Mouse (Mus musculus): ENCODE measurements around the gene Apaf1. TPM values are rescaled to one million over a fixed set of nuclear protein-coding genes. Genes with fewer than 3 reads are reported as not detected.

The Apaf1 gene
- total and polyA plus RNA-seq, 3 experiments: 12.8 to 14.3 TPM; not detected in 1

DNA sequence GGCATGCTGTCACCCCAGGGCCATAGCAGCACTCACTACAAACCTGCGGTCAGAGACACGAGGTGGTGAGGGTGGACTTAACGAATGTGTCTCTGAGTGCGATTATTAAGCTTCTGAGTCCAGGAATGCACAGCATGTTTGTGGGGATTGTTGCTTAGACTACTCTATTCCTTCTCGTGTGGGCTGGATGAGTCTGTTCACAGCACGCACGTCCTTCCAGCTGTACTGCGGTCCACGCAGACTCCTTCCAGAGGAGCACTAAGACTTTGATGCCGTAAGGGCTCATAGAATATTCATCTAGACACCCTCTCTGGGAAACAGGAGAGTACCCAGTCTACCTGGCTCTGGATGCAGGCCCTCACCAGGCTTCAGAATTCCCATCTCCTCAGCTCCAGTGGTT, 114.3 kb downstream of the Apaf1 start:
- DNase-seq (ENCODE audit: low read depth, low spot score): no peak
- H3K9ac ChIP-seq (ENCODE audit: control insufficient read depth, low read depth, low read length, poor library complexity, severe bottlenecking): no peak overlapping the region
- H3K79me2 ChIP-seq (ENCODE audit: control insufficient read depth, insufficient read depth, low read length, poor library complexity): no peaks in the 10 kb centered on the region
- no peak overlapping the region for H3K27ac ChIP-seq (ENCODE audit: control insufficient read depth, low read depth, low read length)
- H3K4me3 ChIP-seq (ENCODE audit: control insufficient read depth in 1 of 2, insufficient read depth in 1 of 2, low read depth in 2 of 2, low read length in 2 of 2): no peak overlapping the region
- no peaks in the 10 kb centered on the region for H3K9me3 ChIP-seq (replicated peaks; ENCODE audit: insufficient read depth, low read length)
- H3K36me3 ChIP-seq (ENCODE audit: control insufficient read depth in 1 of 2, insufficient read depth in 2 of 2, low read length in 2 of 2): no peaks in the 10 kb centered on the region
- no peaks in the 10 kb centered on the region for H3K27me3 ChIP-seq (ENCODE audit: control insufficient read depth in 1 of 2, insufficient read depth in 2 of 2, low read length in 2 of 2)
- TF ChIP-seq SIN3A (IDR thresholded peaks at IDR 0.05; ENCODE audit: low read length) (no peak), TAL1 (IDR thresholded peaks at IDR 0.05; ENCODE audit: low read length) (no peak), MXI1 (IDR thresholded peaks at IDR 0.05; ENCODE audit: low read depth, low read length) (no peak), TBP (IDR thresholded peaks at IDR 0.05; ENCODE audit: low read depth, low read length) (no peak), CHD2 (IDR thresholded peaks at IDR 0.05; ENCODE audit: low read length) (no peak), ETS1 (IDR thresholded peaks at IDR 0.05; ENCODE audit: low read depth, low read length) (no peak), HCFC1 (IDR thresholded peaks at IDR 0.05; ENCODE audit: low read depth, low read length) (no peak), ZKSCAN1 (IDR thresholded peaks at IDR 0.05; ENCODE audit: low read depth, low read length) (no peak)
- no peaks in the 10 kb centered on the region for H3K4me1 ChIP-seq (ENCODE audit: control insufficient read depth in 1 of 2, insufficient read depth in 2 of 2, low read length in 2 of 2)

DNA sequence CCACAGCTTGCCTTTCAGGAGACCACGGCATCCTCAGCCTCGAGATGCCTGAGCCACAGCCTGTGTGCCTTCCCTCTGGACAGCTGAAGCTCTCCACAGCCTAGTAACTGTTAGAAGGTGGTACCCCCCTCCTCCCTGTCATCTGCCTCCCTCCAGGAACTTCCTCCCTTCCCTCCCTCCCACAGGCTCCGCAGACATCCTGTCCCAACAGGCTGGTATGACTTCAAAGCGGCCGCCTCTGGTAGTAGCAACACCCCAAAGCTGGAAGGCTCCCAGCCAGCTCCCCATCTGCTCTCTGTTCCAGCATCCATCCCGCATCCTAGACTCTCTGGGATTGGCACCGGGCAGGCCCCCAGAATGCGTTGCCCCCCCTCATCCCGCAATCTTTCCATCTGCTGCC, 115.7 kb downstream of the Apaf1 start:
- Histone ChIP-seq H3K27ac (ENCODE audit: control insufficient read depth, low read depth, low read length) (no peak overlapping the region), H3K9ac (ENCODE audit: control insufficient read depth, low read depth, low read length, poor library complexity, severe bottlenecking) (no peak overlapping the region), H3K79me2 (ENCODE audit: control insufficient read depth, insufficient read depth, low read length, poor library complexity) (no peaks in the 10 kb centered on the region), H3K36me3 (ENCODE audit: control insufficient read depth in 1 of 2, insufficient read depth in 2 of 2, low read length in 2 of 2) (no peaks in the 10 kb centered on the region), H3K9me3 (replicated peaks; ENCODE audit: insufficient read depth, low read length) (no peaks in the 10 kb centered on the region), H3K27me3 (ENCODE audit: control insufficient read depth in 1 of 2, insufficient read depth in 2 of 2, low read length in 2 of 2) (no peaks in the 10 kb centered on the region), H3K4me1 (ENCODE audit: control insufficient read depth in 1 of 2, insufficient read depth in 2 of 2, low read length in 2 of 2) (0 out of 4 replicates have a peak, but pooled peaks cover 0 to 2% of the 10 kb centered on the region in 2 experiments), H3K4me3 (ENCODE audit: control insufficient read depth in 1 of 2, insufficient read depth in 1 of 2, low read depth in 2 of 2, low read length in 2 of 2) (no peak overlapping the region)
- no peak for DNase-seq (ENCODE audit: low read depth, low spot score)
- no peak for TF ChIP-seq RCOR1 (IDR thresholded peaks at IDR 0.05; ENCODE audit: low read depth, low read length)
- TF ChIP-seq ELF1 (IDR thresholded peaks at IDR 0.05; ENCODE audit: low read depth, low read length): no peak
- no peak for TF ChIP-seq ETS1 (IDR thresholded peaks at IDR 0.05; ENCODE audit: low read depth, low read length)

DNA sequence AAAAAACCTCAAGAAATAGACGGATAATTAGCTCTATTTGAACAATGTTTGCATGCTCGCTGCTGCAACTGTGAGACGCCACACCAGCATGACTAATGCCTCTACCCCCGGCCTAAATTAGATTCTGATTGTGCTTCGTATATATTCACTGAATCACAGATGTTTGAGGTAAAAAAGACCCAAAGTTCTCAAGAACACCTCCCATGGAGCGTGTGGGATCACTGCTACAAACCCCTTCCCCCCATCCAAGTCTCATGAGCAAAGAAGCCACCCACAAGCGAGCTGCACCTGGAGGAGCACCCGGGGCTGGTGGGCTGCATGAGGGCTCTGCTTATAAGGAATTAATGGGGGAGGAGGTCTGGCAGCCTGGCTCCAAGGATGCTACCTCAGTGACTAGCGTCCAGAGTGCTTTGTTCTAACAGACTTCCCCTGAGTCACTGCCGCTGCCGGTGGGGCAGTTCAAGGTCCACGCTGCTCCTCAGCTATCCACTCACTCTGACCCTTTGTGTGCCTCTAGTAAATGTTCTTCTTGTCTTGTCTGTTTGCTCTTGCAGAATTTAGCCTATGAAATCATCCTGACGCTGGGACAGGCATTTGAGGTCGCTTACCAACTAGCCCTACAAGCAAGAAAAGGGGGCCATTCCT, 116.8 kb downstream of the Apaf1 start:
- Histone ChIP-seq H3K9ac (ENCODE audit: control insufficient read depth, low read depth, low read length, poor library complexity, severe bottlenecking) (no peak overlapping the region), H3K9me3 (replicated peaks; ENCODE audit: insufficient read depth, low read length) (no peaks in the 10 kb centered on the region), H3K79me2 (ENCODE audit: control insufficient read depth, insufficient read depth, low read length, poor library complexity) (no peaks in the 10 kb centered on the region), H3K27ac (ENCODE audit: control insufficient read depth, low read depth, low read length) (no peak overlapping the region), H3K4me3 (ENCODE audit: control insufficient read depth in 1 of 2, insufficient read depth in 1 of 2, low read depth in 2 of 2, low read length in 2 of 2) (no peak overlapping the region), H3K27me3 (ENCODE audit: control insufficient read depth in 1 of 2, insufficient read depth in 2 of 2, low read length in 2 of 2) (no peaks in the 10 kb centered on the region), H3K36me3 (ENCODE audit: control insufficient read depth in 1 of 2, insufficient read depth in 2 of 2, low read length in 2 of 2) (no peaks in the 10 kb centered on the region), H3K4me1 (ENCODE audit: control insufficient read depth in 1 of 2, insufficient read depth in 2 of 2, low read length in 2 of 2) (0 out of 4 replicates have a peak, but pooled peaks cover 0 to 2% of the 10 kb centered on the region in 2 experiments)
- TF ChIP-seq SMC3 (IDR thresholded peaks at IDR 0.05; ENCODE audit: low read depth, low read length): no peak
- TF ChIP-seq ELF1 (IDR thresholded peaks at IDR 0.05; ENCODE audit: low read depth, low read length): no peak
- TF ChIP-seq MYB (IDR thresholded peaks at IDR 0.05; ENCODE audit: low read depth, low read length): no peak
- no peak for TF ChIP-seq POLR2AphosphoS2 (IDR thresholded peaks at IDR 0.05; ENCODE audit: low read length)
- no peak for TF ChIP-seq UBTF (IDR thresholded peaks at IDR 0.05; ENCODE audit: borderline replicate concordance, insufficient read depth, low read depth, low read length)
- no peak for TF ChIP-seq USF2 (IDR thresholded peaks at IDR 0.05; ENCODE audit: borderline replicate concordance in 1 of 2, insufficient read depth in 1 of 2, low read depth in 1 of 2, low read length in 2 of 2)
- TF ChIP-seq MXI1 (IDR thresholded peaks at IDR 0.05; ENCODE audit: low read depth, low read length): no peak
- no peak for TF ChIP-seq E2F4 (IDR thresholded peaks at IDR 0.05; ENCODE audit: borderline replicate concordance, low read depth, low read length)
- no peak for TF ChIP-seq TAL1 (IDR thresholded peaks at IDR 0.05; ENCODE audit: low read length)
- no peak for TF ChIP-seq CHD2 (IDR thresholded peaks at IDR 0.05; ENCODE audit: low read length)
- no peak for TF ChIP-seq ZC3H11A (IDR thresholded peaks at IDR 0.05; ENCODE audit: low read depth, low read length)
- TF ChIP-seq HCFC1 (IDR thresholded peaks at IDR 0.05; ENCODE audit: low read depth, low read length): no peak
- TF ChIP-seq RCOR1 (IDR thresholded peaks at IDR 0.05; ENCODE audit: low read depth, low read length): no peak
- no peak for TF ChIP-seq ETS1 (IDR thresholded peaks at IDR 0.05; ENCODE audit: low read depth, low read length)
- TF ChIP-seq TCF12 (IDR thresholded peaks at IDR 0.05; ENCODE audit: low read depth, low read length): no peak
- TF ChIP-seq BHLHE40 (IDR thresholded peaks at IDR 0.05; ENCODE audit: borderline replicate concordance, low read depth, low read length): no peak
- no peak for DNase-seq (ENCODE audit: low read depth, low spot score)

All from MEL (cell line).